Mouse (Mus musculus): ENCODE measurements at regions not wholly inside any gene's neighbourhood (a gene's known extent, or its start where the extent isn't known, plus 50 kb on each side); places are given as distances from the start of the nearest gene placed in this dataset.

DNA sequence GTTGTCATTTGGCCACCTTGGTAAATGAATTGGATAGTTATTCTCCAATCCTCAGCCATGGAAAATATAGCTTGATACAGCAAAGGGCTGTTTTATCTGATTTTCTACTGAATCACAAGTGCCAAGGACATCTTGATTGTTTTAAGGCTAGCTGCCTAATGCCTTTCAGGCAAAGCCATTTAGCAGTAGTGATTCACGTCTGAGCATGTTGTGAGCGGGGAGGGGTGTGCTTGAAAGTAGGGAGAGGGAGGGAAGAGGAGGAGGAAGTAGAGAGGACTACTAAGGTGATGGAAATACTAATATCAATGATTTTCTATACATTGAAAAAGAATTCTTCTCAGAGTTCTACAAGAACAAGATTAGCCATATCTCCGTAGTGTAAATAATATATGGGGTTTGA, 362.9 kb upstream of the 5930422O12Rik start:
- Histone ChIP-seq H3K4me1 (replicated peaks; ENCODE audit: control insufficient read depth, insufficient read depth) (no peaks in the 10 kb centered on the region), H3K27me3 (ENCODE audit: control insufficient read depth, insufficient read depth, low read length) (no peaks in the 10 kb centered on the region), H3K9me3 (ENCODE audit: control insufficient read depth, low read length) (no peaks in the 10 kb centered on the region), H3K27ac (replicated peaks) (no peak overlapping the region), H3K36me3 (ENCODE audit: control insufficient read depth, insufficient read depth, low read length) (no peaks in the 10 kb centered on the region), H3K4me3 (ENCODE audit: low read depth, low read length) (no peak overlapping the region), H3K9ac (ENCODE audit: low read length) (no peak overlapping the region), H3K4me2 (replicated peaks; ENCODE audit: low read depth) (no peak overlapping the region)
- TF ChIP-seq CTCF (IDR thresholded peaks at IDR 0.05; ENCODE audit: low read depth): no peak
- TF ChIP-seq EP300 (optimal IDR thresholded peaks at IDR 0.05): no peak
- no peak for DNase-seq (ENCODE audit: low spot score)
- 83% methylated on average over 3 of the region's 3 CpGs for WGBS
- no peak for ATAC-seq (ENCODE audit: low FRiP score, low TSS enrichment)

GRCm38 (mm10) chr8:33066168-33066567, 362.3 kb upstream of the 5930422O12Rik start:
- Histone ChIP-seq H3K36me3 (ENCODE audit: control insufficient read depth, insufficient read depth, low read length) (no peaks in the 10 kb centered on the region), H3K9ac (ENCODE audit: low read length) (no peak overlapping the region), H3K9me3 (ENCODE audit: control insufficient read depth, low read length) (no peaks in the 10 kb centered on the region), H3K27ac (replicated peaks) (no peak overlapping the region), H3K4me2 (replicated peaks; ENCODE audit: low read depth) (no peak overlapping the region), H3K4me3 (ENCODE audit: low read depth, low read length) (no peak overlapping the region), H3K4me1 (replicated peaks; ENCODE audit: control insufficient read depth, insufficient read depth) (no peaks in the 10 kb centered on the region), H3K27me3 (ENCODE audit: control insufficient read depth, insufficient read depth, low read length) (no peaks in the 10 kb centered on the region)
- ATAC-seq (ENCODE audit: low FRiP score, low TSS enrichment) (no peak), DNase-seq (ENCODE audit: low spot score) (no peak)
- 81% methylated on average over 6 of the region's 6 CpGs for WGBS
- TF ChIP-seq CTCF (IDR thresholded peaks at IDR 0.05; ENCODE audit: low read depth) (peak; percentile 15; the same call in 1 of the 2 replicates), EP300 (optimal IDR thresholded peaks at IDR 0.05) (no peak)

DNA sequence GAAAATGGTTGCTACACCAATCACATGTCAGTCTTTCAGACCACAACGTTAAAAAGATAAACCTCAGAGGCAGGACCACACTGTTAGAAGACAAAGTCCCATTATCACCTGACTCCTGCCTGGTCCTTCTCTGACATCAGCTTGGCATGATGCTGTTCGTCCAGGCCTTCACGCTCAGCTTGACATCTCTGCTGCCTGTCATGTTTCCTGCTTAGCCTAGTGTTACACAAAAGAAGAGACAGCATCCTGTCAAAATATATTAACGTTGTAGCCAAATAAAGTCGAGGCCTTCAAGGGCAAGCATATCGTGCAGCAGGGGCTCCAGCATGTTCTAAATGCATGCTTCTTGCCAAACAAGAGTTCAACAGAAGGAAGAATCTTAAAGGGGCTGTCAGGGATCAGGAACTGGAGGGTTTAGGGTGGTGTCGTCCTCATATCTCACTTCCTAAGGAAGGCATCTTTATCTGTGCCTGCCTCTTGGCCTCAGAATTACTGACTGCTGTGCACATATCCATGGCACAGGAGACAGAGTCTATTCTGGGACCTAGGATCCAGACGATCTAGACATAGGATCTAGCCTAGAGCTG, 361.0 kb upstream of the 5930422O12Rik start:
- DNase-seq (ENCODE audit: low spot score) (no peak), ATAC-seq (ENCODE audit: low FRiP score, low TSS enrichment) (no peak)
- 64% methylated on average over 8 of the region's 8 CpGs for WGBS
- Histone ChIP-seq H3K4me3 (ENCODE audit: low read depth, low read length) (no peak overlapping the region), H3K27me3 (ENCODE audit: control insufficient read depth, insufficient read depth, low read length) (no peaks in the 10 kb centered on the region), H3K4me1 (replicated peaks; ENCODE audit: control insufficient read depth, insufficient read depth) (no peaks in the 10 kb centered on the region), H3K4me2 (replicated peaks; ENCODE audit: low read depth) (no peak overlapping the region), H3K36me3 (ENCODE audit: control insufficient read depth, insufficient read depth, low read length) (no peaks in the 10 kb centered on the region), H3K9ac (ENCODE audit: low read length) (no peak overlapping the region), H3K9me3 (ENCODE audit: control insufficient read depth, low read length) (no peaks in the 10 kb centered on the region), H3K27ac (replicated peaks) (no peak overlapping the region)
- no peak for TF ChIP-seq CTCF (IDR thresholded peaks at IDR 0.05; ENCODE audit: low read depth)
- TF ChIP-seq EP300 (optimal IDR thresholded peaks at IDR 0.05): no peak

- Histone ChIP-seq H3K4me2 (replicated peaks; ENCODE audit: low read depth) (no peak overlapping the region), H3K36me3 (ENCODE audit: control insufficient read depth, insufficient read depth, low read length) (no peaks in the 10 kb centered on the region), H3K9ac (ENCODE audit: low read length) (no peak overlapping the region), H3K27me3 (ENCODE audit: control insufficient read depth, insufficient read depth, low read length) (no peaks in the 10 kb centered on the region), H3K27ac (replicated peaks) (no peak overlapping the region), H3K4me1 (replicated peaks; ENCODE audit: control insufficient read depth, insufficient read depth) (no peaks in the 10 kb centered on the region), H3K9me3 (ENCODE audit: control insufficient read depth, low read length) (no peaks in the 10 kb centered on the region), H3K4me3 (ENCODE audit: low read depth, low read length) (no peak overlapping the region)
- no peak for ATAC-seq (ENCODE audit: low FRiP score, low TSS enrichment)
- DNase-seq (ENCODE audit: low spot score): no peak
- TF ChIP-seq EP300 (optimal IDR thresholded peaks at IDR 0.05) (no peak), CTCF (IDR thresholded peaks at IDR 0.05; ENCODE audit: low read depth) (0 out of 2 replicates have a peak, but pooled peaks have one; percentile 28)
- 83% methylated on average over 5 of the region's 5 CpGs for WGBS
These were observed 360.0 kb upstream of the 5930422O12Rik start for GRCm38 (mm10) chr8:33068468-33068867.

- TF ChIP-seq EP300 (optimal IDR thresholded peaks at IDR 0.05) (no peak), CTCF (IDR thresholded peaks at IDR 0.05; ENCODE audit: low read depth) (no peak)
- Histone ChIP-seq H3K9me3 (ENCODE audit: control insufficient read depth, low read length) (no peaks in the 10 kb centered on the region), H3K36me3 (ENCODE audit: control insufficient read depth, insufficient read depth, low read length) (no peaks in the 10 kb centered on the region), H3K4me2 (replicated peaks; ENCODE audit: low read depth) (no peak overlapping the region), H3K9ac (ENCODE audit: low read length) (no peak overlapping the region), H3K4me1 (replicated peaks; ENCODE audit: control insufficient read depth, insufficient read depth) (no peaks in the 10 kb centered on the region), H3K27ac (replicated peaks) (no peak overlapping the region), H3K4me3 (ENCODE audit: low read depth, low read length) (no peak overlapping the region), H3K27me3 (ENCODE audit: control insufficient read depth, insufficient read depth, low read length) (no peaks in the 10 kb centered on the region)
- ATAC-seq (ENCODE audit: low FRiP score, low TSS enrichment) (no peak), DNase-seq (ENCODE audit: low spot score) (no peak)
- whole genome bisulfite sequencing: 50% methylated on average over 1 of the region's 1 CpGs
These were observed 353.3 kb upstream of the 5930422O12Rik start for GRCm38 (mm10) chr8:33075186-33075585.

- Histone ChIP-seq H3K9me3 (ENCODE audit: control insufficient read depth, low read length) (no peaks in the 10 kb centered on the region), H3K4me2 (replicated peaks; ENCODE audit: low read depth) (no peak overlapping the region), H3K27ac (replicated peaks) (no peak overlapping the region), H3K36me3 (ENCODE audit: control insufficient read depth, insufficient read depth, low read length) (no peaks in the 10 kb centered on the region), H3K9ac (ENCODE audit: low read length) (no peak overlapping the region), H3K4me3 (ENCODE audit: low read depth, low read length) (no peak overlapping the region), H3K27me3 (ENCODE audit: control insufficient read depth, insufficient read depth, low read length) (no peaks in the 10 kb centered on the region), H3K4me1 (replicated peaks; ENCODE audit: control insufficient read depth, insufficient read depth) (no peaks in the 10 kb centered on the region)
- no peak for TF ChIP-seq CTCF (IDR thresholded peaks at IDR 0.05; ENCODE audit: low read depth)
- ATAC-seq (ENCODE audit: low FRiP score, low TSS enrichment): no peak
- 75% methylated on average over 6 of the region's 6 CpGs for WGBS
- DNase-seq (ENCODE audit: low spot score): no peak
These were observed 352.3 kb upstream of the 5930422O12Rik start for GRCm38 (mm10) chr8:33076253-33076652.

Data from stomach, postnatal 0 days (tissue).